ENCODE assay signal across 9 mouse cellular contexts in the genomic region with DNA sequence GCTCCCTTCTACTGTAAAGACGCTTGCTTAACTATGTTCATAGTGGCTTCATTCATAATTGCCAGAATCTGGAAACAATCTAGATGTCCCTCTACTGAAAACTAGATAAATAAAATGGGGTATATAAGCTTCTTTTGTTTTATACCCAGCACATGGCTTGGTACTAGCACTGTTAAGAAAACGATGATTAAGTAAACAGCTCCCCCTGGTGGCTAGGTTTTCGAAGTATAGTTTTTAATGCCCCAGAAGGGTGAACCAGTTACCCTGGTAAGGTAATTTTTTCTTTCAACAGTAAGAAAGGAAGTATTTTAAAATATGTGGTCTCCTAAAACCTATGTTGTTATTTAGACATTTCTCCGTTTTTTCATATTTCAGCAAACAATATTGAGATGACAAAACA. TPM values are rescaled to one million over a fixed set of nuclear protein-coding genes. Genes with fewer than 3 reads are reported as not detected.
A peak's percentile ranks its signal among the peaks of the same experiment; 100 is the strongest.
DNase-seq lines count a peak whose midpoint lies in the region; ATAC-seq lines count a peak whose summit lies in the region.
"Had no signal": no experiment of that assay in that cellular context is flagged by ENCODE, and none has a peak within 500 bp of the region (broad histone marks: within the 10 kb centered on the region; RNA-seq: fewer than 3 reads in every experiment).

No protein-coding gene starts in this region.

- no peak overlapping the region for H3K27ac ChIP-seq in midbrain, embryonic 16.5 days (ENCODE audit: low read length)
- H3K27ac ChIP-seq: neural tube, embryonic 12.5 days had no signal

- peak; percentile 57 for DNase-seq in heart, adult 8-10 months (ENCODE audit: low spot score)
- DNase-seq in heart, postnatal 25 days (ENCODE audit: low spot score): no peak
- DNase-seq in thymus, postnatal 0 days (ENCODE audit: low spot score): peak; percentile 42
- DNase-seq in thymus, adult 18-20 months: no peak
- DNase-seq in c-Kit-positive CD71-negative TER-119-negative erythroid progenitor cells, embryonic 14.5 days (ENCODE audit: low read depth): peak; percentile 32
- peak; percentile 60 for DNase-seq in lung, postnatal 25 days (ENCODE audit: low spot score)
- DNase-seq in right cerebral cortex, postnatal 10 days (ENCODE audit: low spot score in 2 of 2): no peak

- H3K9ac ChIP-seq in midbrain, embryonic 16.5 days (ENCODE audit: low read depth, low read length): no peak overlapping the region
- H3K9ac ChIP-seq: neural tube, embryonic 12.5 days had no signal

- H3K4me2 ChIP-seq in midbrain, embryonic 16.5 days (ENCODE audit: low read length): no peak overlapping the region
- H3K4me2 ChIP-seq: neural tube, embryonic 12.5 days had no signal

- intact Hi-C loops in heart, postnatal 25 days (cut with DNase I): loop anchor here (5.0 kb wide), 4 partner anchors 65 to 245 kb away; no protein-coding TSS in a partner anchor

- H3K36me3 ChIP-seq in midbrain, embryonic 16.5 days (ENCODE audit: control insufficient read depth, insufficient read depth, low read length): no peaks in the 10 kb centered on the region
- H3K36me3 ChIP-seq: neural tube, embryonic 12.5 days had no signal

- 40% methylated on average over 4 of the region's 4 CpGs for WGBS in midbrain, embryonic 16.5 days

- no peaks in the 10 kb centered on the region for H3K9me3 ChIP-seq in midbrain, embryonic 16.5 days (replicated peaks; ENCODE audit: control insufficient read depth, low read length, poor library complexity, severe bottlenecking)
- H3K9me3 ChIP-seq: neural tube, embryonic 12.5 days had no signal

- H3K27me3 ChIP-seq in midbrain, embryonic 16.5 days (ENCODE audit: control insufficient read depth, insufficient read depth, low read depth, low read length): no peaks in the 10 kb centered on the region
- H3K27me3 ChIP-seq: neural tube, embryonic 12.5 days had no signal

- H3K4me1 ChIP-seq in midbrain, embryonic 16.5 days (ENCODE audit: control insufficient read depth, insufficient read depth, low read length): no peaks in the 10 kb centered on the region
- H3K4me1 ChIP-seq: neural tube, embryonic 12.5 days had no signal

- no peak overlapping the region for H3K4me3 ChIP-seq in midbrain, embryonic 16.5 days (ENCODE audit: low read depth, low read length)
- H3K4me3 ChIP-seq: neural tube, embryonic 12.5 days had no signal

- ATAC-seq in midbrain, embryonic 16.5 days: no peak

RNA-seq across cellular contexts. Expression of a gene that starts 58.0 kb away (rescaled TPM):
- total RNA-seq in heart, adult 8-10 months (2022): 10 to 100 TPM; 14.7 to 16.8 (median 16.4) TPM
- 10 to 100 TPM; 14.7 to 17.8 TPM for total RNA-seq in heart, postnatal 25 days (2021)
- 1.7 and 2.0 TPM in 2 replicates for polyA plus RNA-seq in thymus, postnatal 0 days (2015; fragmentation: Nextera tagmentation; extraction: Ambion mirVana)
- polyA plus RNA-seq in midbrain, embryonic 16.5 days (2015; fragmentation: Nextera tagmentation; extraction: Ambion mirVana): 7.3 and 9.2 TPM in 2 replicates

Comparison
In these comparisons a context has a peak if more than half of its experiments do, and no peak if none do; other contexts are left out.
1. DNase-seq: peak in heart, adult 8-10 months (single experiment), thymus, postnatal 0 days (single experiment), c-Kit-positive CD71-negative TER-119-negative erythroid progenitor cells, embryonic 14.5 days (single experiment) and lung, postnatal 25 days (single experiment); none in heart, postnatal 25 days (single experiment), thymus, adult 18-20 months (0 of 2) and right cerebral cortex, postnatal 10 days (0 of 2).